In genomic region chr2:177575141-177575540, GRCm38 (mm10) we compare ENCODE assay signal across 6 mouse cellular contexts. TPM values are rescaled to one million over a fixed set of nuclear protein-coding genes. Genes with fewer than 3 reads are reported as not detected.
"Had no signal": no experiment of that assay in that cellular context is flagged by ENCODE, and none has a peak within 500 bp of the region (broad histone marks: within the 10 kb centered on the region; RNA-seq: fewer than 3 reads in every experiment).

No protein-coding gene starts in this region.

RNA-seq across cellular contexts. Expression of gene Gm14406, which starts 2.9 kb away (rescaled TPM):
- total RNA-seq: left cerebral cortex, postnatal 14 days; left cerebral cortex, postnatal 4 days; liver, adult 2 months; megakaryocyte, adult 5-6 weeks; megakaryocyte-erythroid progenitor cell, adult 5-6 weeks; midbrain, postnatal 0 days had no signal
